In the genomic region with DNA sequence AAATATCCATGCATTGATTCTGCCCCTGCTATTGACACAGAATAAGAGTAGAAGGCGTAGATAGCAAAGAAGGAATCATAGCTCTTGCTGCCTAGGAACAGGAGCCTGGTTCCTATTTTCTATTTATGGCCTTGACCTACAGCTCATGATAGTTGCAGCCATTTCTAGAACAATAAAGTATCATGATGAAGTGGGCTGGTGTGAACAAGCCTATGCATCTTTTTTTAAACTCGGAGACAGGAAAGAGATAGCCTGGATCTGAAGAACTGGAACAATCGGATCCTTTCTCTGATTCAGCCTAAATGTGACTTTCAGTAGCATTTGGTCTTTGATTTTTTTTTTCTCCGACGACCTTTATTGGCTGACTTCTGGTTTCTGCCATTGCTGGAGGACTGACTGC, we compare ENCODE assay signal across 18 mouse cellular contexts.
DNase-seq lines count a peak whose midpoint lies in the region; ATAC-seq lines count a peak whose summit lies in the region.
"Had no signal": no experiment of that assay in that cellular context is flagged by ENCODE, and none has a peak within 500 bp of the region (broad histone marks: within the 10 kb centered on the region; RNA-seq: fewer than 3 reads in every experiment).

No protein-coding gene starts in this region.

- peak; percentile 76 for ATAC-seq in frontal cortex, adult (ENCODE audit: low TSS enrichment)
- ATAC-seq: CD4-positive, CD25-positive, alpha-beta regulatory T cell, adult 4 months; forebrain, embryonic 14.5 days; forebrain, embryonic 16.5 days had no signal

- no peak for DNase-seq in frontal cortex, postnatal 10 days (ENCODE audit: low spot score in 2 of 2)
- DNase-seq in brain, adult 2 months (ENCODE audit: low read depth, low spot score) = peak; percentile 66
- peak; percentile 55 for DNase-seq in telencephalon, adult 2 months (ENCODE audit: low read depth, low spot score)
- DNase-seq in Muller cell, postnatal 12 days (ENCODE audit: inconsistent ontology term) = no peak
- DNase-seq: adrenal gland, adult 2 months; adrenal gland, postnatal 10 days; adrenal gland, postnatal 25 days; B cell, adult 2 months; cerebellum, adult 11-12 months; cerebellum, adult 2 months; cerebellum, adult 9-10 months; cerebellum, postnatal 10 days; cerebellum, postnatal 25 days; embryo, embryonic 11 days had no signal

Comparison
In these comparisons a context has a peak if more than half of its experiments do, and no peak if none do; other contexts are left out.
1. DNase-seq: peak in brain, adult 2 months (single experiment) and telencephalon, adult 2 months (single experiment); none in frontal cortex, postnatal 10 days (0 of 2) and Muller cell, postnatal 12 days (single experiment).